Mouse (Mus musculus) lung, adult 18-20 months (tissue): ENCODE data around the gene Plbd2.

Experiments used
- DNase-seq, 2 experiments: peaks; one replicate each; pipeline ENCODE4 v3.0.0; 2022; ENCODE audit warnings: mixed read lengths in 2 of 2

The Plbd2 gene

GRCm38 (mm10) chr5:120435731-120436501, 67.5 kb downstream of the Plbd2 start:
- no peak for DNase-seq

- no peak for DNase-seq
Measured at GRCm38 (mm10) chr5:120435006-120435681, 68.3 kb downstream of the Plbd2 start.

GRCm38 (mm10) chr5:120434231-120434735, 69.1 kb downstream of the Plbd2 start:
- DNase-seq: no peak
